In the genomic region with DNA sequence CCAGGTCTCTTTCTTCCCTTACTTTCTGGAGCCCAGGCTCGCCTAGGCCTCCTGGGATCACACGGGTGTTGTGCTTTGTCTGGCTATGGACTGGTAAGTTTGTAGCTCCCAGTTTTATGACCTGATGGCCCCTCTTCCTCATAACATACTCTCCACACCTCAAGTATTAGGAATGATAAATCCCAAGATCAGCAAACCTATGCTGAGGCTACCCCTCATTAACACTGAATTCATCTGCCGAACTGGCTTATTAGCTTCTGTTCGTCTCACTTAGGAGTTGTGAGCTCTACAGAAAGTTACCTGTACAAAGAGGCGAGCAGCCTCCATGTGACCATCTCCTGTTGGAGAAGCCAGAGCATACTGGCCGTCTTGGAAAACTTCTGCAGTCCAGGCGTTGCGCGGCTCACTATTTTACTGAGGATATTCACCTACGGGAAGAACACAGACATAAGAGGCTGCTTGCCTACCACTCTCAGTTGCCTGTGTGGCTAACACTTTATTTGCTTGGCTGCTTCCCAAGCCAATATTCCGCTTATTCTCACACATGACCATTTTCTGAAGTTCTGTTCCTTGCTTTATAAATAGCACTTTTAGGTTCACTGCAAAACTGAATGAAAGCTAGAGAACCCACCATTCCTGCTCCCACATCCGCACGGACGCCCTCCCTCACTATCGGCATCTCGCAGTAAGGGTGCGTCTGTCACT, we compare ENCODE assay signal across 12 mouse cellular contexts.
"Had no signal": no experiment of that assay in that cellular context is flagged by ENCODE, and none has a peak within 500 bp of the region (broad histone marks: within the 10 kb centered on the region; RNA-seq: fewer than 3 reads in every experiment).

No protein-coding gene starts in this region.

- DNase-seq: retina, postnatal 1 day; right cerebral cortex, adult 18-20 months; right cerebral cortex, postnatal 14 days; right cerebral cortex, postnatal 25 days; right cerebral cortex, postnatal 4 days; spleen, adult 18-20 months; thymus, adult 18-20 months; thymus, adult 2 months; thymus, postnatal 14 days; thymus, postnatal 25 days; thymus, postnatal 36 days; thymus, postnatal 4 days had no signal
